Mouse (Mus musculus): ENCODE measurements around the gene Slc28a2. TPM values are rescaled to one million over a fixed set of nuclear protein-coding genes. Genes with fewer than 3 reads are reported as not detected.
"Not testable (repeated sequence)": the region's sequence is repeated elsewhere in the genome, so short reads cannot be mapped to it uniquely, and the experiment has no call there.

Slc28a2 gene
- polyA plus RNA-seq, 1 experiment from 2014 or later, result not detected

GRCm38 (mm10) chr2:122396150-122396549 lies 30.1 kb upstream of the Slc28a2 start:
- no peak for TF ChIP-seq CTCF (IDR thresholded peaks at IDR 0.05)
- CTCF ChIA-PET, result no interaction called here
- POLR2A ChIA-PET, result no interaction called here
- in situ Hi-C loops (cut with MboI; ENCODE audit: low pct_unique_long_range_greater_than_20kb), result no loop called here
- H3K27me3 ChIP-seq, result no peaks in the 10 kb centered on the region
- DNase-seq (ENCODE audit: low read depth, low spot score) (no peak), ATAC-seq (peak; percentile 57)

GRCm38 (mm10) chr2:122407607-122408006 lies 18.7 kb upstream of the Slc28a2 start:
- CTCF ChIA-PET, result no interaction called here
- DNase-seq (ENCODE audit: low read depth, low spot score), result no peak
- POLR2A ChIA-PET, result no interaction called here
- no peak for ATAC-seq
- no peaks in the 10 kb centered on the region for H3K27me3 ChIP-seq
- TF ChIP-seq CTCF (IDR thresholded peaks at IDR 0.05), result no peak
- in situ Hi-C loops (cut with MboI; ENCODE audit: low pct_unique_long_range_greater_than_20kb), result no loop called here

DNA sequence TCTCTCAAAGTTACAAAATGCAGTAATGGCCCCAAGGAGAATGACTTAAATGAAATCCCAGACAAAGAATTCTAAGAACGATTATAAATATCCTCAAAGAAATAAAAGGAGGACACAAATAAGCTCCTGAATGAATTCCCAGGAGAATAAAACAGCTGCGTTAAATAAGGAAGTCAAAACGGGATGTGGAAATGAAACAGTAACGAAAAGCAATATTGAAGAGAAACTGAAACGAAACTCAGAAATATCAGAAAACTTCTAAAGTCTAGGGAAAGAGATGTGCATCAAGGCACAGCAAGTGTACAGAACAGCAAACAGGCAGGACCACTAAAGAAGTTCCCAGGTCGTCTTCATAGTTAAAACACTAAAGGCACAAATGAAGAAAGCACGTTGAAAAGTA lies 17.3 kb upstream of the Slc28a2 start:
- CTCF ChIA-PET, result no interaction called here
- DNase-seq (ENCODE audit: low read depth, low spot score), result no peak
- in situ Hi-C loops (cut with MboI; ENCODE audit: low pct_unique_long_range_greater_than_20kb), result no loop called here
- POLR2A ChIA-PET, result no interaction called here
- no peaks in the 10 kb centered on the region for H3K27me3 ChIP-seq
- no peak for TF ChIP-seq CTCF (IDR thresholded peaks at IDR 0.05)
- no peak for ATAC-seq

DNA sequence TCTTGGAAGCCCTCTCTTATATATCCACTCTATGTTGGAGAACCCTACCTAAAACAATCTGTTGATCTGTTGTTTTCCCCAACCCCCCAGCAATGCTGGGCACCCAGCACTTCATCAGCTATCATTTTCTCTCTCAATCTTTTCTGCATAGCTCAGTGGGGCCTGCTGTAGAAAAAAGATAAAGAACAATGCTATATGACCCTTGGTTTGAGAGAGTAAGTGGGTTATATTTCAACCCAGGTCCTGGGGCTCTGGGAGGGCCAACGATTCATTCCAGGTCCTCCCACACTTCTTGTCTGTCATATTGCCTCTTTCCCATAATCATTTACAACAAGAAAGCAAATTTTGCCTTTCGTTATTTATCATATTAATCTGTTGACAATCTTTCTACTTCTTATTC lies 368 bp downstream of the Slc28a2 start:
- in situ Hi-C loops (cut with MboI; ENCODE audit: low pct_unique_long_range_greater_than_20kb); H3K27me3 ChIP-seq; POLR2A ChIA-PET; ATAC-seq; DNase-seq (ENCODE audit: low read depth, low spot score); CTCF ChIA-PET: not testable (repeated sequence)

GRCm38 (mm10) chr2:122438706-122439482 lies 12.6 kb downstream of the Slc28a2 start:
- ATAC-seq; H3K27me3 ChIP-seq; CTCF ChIA-PET; POLR2A ChIA-PET; in situ Hi-C loops (cut with MboI; ENCODE audit: low pct_unique_long_range_greater_than_20kb); DNase-seq (ENCODE audit: low read depth, low spot score): not testable (repeated sequence)

DNA sequence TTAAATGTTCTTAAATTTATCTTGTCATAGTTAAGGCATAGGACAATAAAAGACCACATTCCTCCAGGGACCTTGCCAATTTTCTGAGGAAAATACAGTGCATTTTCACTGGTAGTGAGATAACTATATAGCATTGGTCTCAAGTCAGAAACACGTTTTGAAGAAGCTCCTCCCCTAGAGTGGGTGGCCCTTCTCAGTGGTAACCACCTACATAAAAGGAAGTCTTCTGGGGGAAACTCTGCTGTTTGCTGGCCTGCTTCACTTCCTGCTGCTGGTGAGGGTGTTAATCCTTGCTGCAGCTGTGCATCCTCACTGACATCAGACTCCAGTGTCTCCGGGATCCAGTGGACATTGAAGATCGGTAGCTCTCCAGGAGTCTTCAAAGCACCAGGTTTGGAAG lies 14.2 kb downstream of the Slc28a2 start:
- POLR2A ChIA-PET; DNase-seq (ENCODE audit: low read depth, low spot score); ATAC-seq; CTCF ChIA-PET; in situ Hi-C loops (cut with MboI; ENCODE audit: low pct_unique_long_range_greater_than_20kb); H3K27me3 ChIP-seq: not testable (repeated sequence)

DNA sequence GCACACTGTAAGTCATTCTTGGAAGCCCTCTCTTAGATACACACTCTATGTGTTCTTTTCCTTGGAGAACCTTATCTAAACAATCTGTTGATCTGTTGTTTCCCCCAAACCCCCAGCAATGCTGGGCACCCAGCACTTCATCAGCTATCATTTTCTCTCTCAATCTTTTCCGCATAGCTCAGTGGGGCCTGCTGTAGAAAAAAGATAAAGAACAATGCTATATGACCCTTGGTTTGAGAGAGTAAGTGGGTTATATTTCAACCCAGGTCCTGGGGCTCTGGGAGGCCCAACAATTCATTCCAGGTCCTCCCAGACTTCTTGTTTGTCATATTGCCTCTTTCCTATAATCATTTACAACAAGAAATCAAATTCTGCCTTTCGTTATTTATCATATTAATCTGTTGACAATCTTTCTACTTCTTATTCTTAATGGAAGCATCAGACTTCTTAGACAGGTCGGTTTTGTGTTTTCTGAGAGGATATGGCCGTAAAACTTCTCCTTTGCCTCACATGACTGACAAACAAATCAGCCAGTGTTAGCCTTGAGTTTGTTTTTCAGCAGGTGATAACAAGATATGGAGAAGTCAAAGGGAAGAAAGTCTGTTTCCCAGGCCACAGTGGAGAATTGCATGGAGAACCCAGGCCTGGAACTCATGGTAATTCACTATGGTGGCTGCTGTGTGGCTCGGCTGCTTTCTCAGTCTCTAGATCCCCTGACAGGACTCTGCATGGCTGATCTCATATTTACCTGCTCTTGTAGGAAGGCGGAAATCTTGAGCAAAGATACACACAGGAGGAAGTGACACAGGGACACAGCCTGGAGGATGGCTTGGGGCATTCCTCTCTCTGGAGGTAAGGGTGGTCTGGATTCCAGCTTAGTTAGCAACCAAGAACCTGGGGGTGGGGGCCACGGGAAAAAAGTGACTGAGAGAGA lies 15.0 kb downstream of the Slc28a2 start:
- no peak for TF ChIP-seq CTCF (IDR thresholded peaks at IDR 0.05)
- in situ Hi-C loops (cut with MboI; ENCODE audit: low pct_unique_long_range_greater_than_20kb), result no loop called here
- ChIA-PET POLR2A (no interaction called here), CTCF (no interaction called here)
- DNase-seq (ENCODE audit: low read depth, low spot score) (no peak), ATAC-seq (no peak)
- H3K27me3 ChIP-seq, result no peaks in the 10 kb centered on the region

- peaks cover 5% of the 10 kb centered on the region for H3K27me3 ChIP-seq
- DNase-seq (ENCODE audit: low read depth, low spot score) (no peak), ATAC-seq (no peak)
- in situ Hi-C loops (cut with MboI; ENCODE audit: low pct_unique_long_range_greater_than_20kb), result loop anchor here (5.0 kb wide), 1 partner anchor 67 kb away; no protein-coding TSS in a partner anchor
- no peak for TF ChIP-seq CTCF (IDR thresholded peaks at IDR 0.05)
- POLR2A ChIA-PET, result no interaction called here
- CTCF ChIA-PET, result no interaction called here
These were observed 24.1 kb downstream of the Slc28a2 start for GRCm38 (mm10) chr2:122450351-122450750.

DNA sequence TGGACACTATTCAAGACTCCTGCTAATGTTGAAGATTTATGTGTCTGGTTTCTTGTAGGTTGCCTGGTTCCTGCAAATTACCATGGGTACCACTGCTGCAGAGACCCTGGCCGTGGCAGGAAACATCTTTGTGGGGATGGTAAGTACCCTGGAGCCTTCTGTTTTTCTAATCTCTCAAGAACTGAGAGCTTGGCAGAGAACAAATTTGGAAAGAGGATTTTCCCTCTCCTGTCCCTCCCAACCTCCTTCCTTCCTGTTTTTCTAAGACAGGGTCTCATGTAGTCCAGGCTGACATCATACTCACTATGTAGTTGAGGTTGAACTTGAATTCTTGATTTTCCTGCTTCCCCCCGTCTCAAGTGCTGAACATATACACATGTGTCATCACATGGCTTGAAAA lies 26.1 kb downstream of the Slc28a2 start:
- POLR2A ChIA-PET, result no interaction called here
- TF ChIP-seq CTCF (IDR thresholded peaks at IDR 0.05), result no peak
- no peak for ATAC-seq
- peaks cover 5% of the 10 kb centered on the region for H3K27me3 ChIP-seq
- in situ Hi-C loops (cut with MboI; ENCODE audit: low pct_unique_long_range_greater_than_20kb), result loop anchor here (5.0 kb wide), 1 partner anchor 65 kb away; no protein-coding TSS in a partner anchor
- no peak for DNase-seq (ENCODE audit: low read depth, low spot score)
- CTCF ChIA-PET, result no interaction called here

DNA sequence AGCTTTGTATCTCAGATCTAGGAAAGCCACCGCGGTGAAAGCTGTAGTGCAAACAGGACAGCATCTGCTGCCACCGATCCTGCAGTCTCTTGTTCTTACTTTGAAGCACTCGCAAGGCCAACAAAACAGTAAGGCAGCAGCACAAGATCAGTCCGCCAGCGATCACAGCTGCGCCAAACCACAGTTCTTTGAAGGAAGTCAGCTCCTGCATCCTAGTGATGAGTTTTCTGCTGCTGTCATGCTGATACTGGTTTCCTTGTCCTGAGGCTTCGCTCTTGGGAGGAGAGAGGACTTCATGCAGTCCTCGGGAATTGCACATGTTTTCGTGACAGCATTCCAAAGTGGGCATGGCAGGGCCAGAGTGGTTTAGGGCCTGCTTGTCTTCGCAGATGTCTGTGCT lies 40.6 kb downstream of the Slc28a2 start:
- no peaks in the 10 kb centered on the region for H3K27me3 ChIP-seq
- no peak for TF ChIP-seq CTCF (IDR thresholded peaks at IDR 0.05)
- in situ Hi-C loops (cut with MboI; ENCODE audit: low pct_unique_long_range_greater_than_20kb), result no loop called here
- ChIA-PET CTCF (no interaction called here), POLR2A (no interaction called here)
- no peak for ATAC-seq
- no peak for DNase-seq (ENCODE audit: low read depth, low spot score)

GRCm38 (mm10) chr2:122467351-122468013 lies 41.2 kb downstream of the Slc28a2 start:
- POLR2A ChIA-PET, result no interaction called here
- CTCF ChIA-PET, result no interaction called here
- DNase-seq (ENCODE audit: low read depth, low spot score) (no peak), ATAC-seq (peak; percentile 17)
- TF ChIP-seq CTCF (IDR thresholded peaks at IDR 0.05), result peak; percentile 61
- no peaks in the 10 kb centered on the region for H3K27me3 ChIP-seq
- in situ Hi-C loops (cut with MboI; ENCODE audit: low pct_unique_long_range_greater_than_20kb), result no loop called here
